19 mouse cellular contexts compared by ENCODE assay signal in the genomic region with DNA sequence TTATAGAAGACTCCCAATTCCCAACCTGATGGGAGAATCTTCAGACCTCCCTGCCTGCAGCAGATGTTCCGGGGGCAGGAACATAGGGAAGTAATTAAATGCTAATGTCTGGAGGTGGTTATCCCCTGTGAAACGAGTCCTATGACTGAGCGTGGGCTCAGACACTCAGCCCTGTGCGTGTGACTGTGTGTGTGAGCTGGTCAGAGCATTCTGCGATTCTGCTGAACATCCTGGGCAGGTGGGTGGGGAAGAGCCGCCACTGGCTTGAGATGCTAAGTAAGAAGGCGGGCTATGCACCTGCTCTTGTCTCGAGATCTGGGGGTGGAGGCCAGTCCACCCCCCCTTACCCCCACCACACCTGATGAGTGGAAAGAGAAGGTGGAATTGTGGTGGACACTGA. TPM values are rescaled to one million over a fixed set of nuclear protein-coding genes. Genes with fewer than 3 reads are reported as not detected.
DNase-seq lines count a peak whose midpoint lies in the region; ATAC-seq and TF ChIP-seq lines count a peak whose summit lies in the region.
"Had no signal": no experiment of that assay in that cellular context is flagged by ENCODE, and none has a peak within 500 bp of the region (broad histone marks: within the 10 kb centered on the region; RNA-seq: fewer than 3 reads in every experiment).

No protein-coding gene starts in this region.

- ATAC-seq in kidney, embryonic 16.5 days (ENCODE audit: low FRiP score, low TSS enrichment): no peak
- ATAC-seq in monocyte, adult 5-6 weeks (replicated peaks; ENCODE audit: insufficient number of reproducible peaks, low FRiP score, low TSS enrichment, poor library complexity, severe bottlenecking): no peak
- ATAC-seq: forebrain, embryonic 15.5 days had no signal

- no peak overlapping the region for H3K4me3 ChIP-seq in kidney, embryonic 16.5 days (ENCODE audit: low read length)
- no peak overlapping the region for H3K4me3 ChIP-seq in gastrocnemius, adult 2 months
- H3K4me3 ChIP-seq: embryonic facial prominence, embryonic 13.5 days; forebrain, embryonic 15.5 days; heart, adult 2 months; hindbrain, embryonic 15.5 days; limb, embryonic 10.5 days; neural tube, embryonic 12.5 days; stomach, embryonic 15.5 days had no signal

- peaks cover 5% of the 10 kb centered on the region; the same call in 1 of the 2 replicates for H3K9me3 ChIP-seq in kidney, embryonic 16.5 days (ENCODE audit: low read length)
- H3K9me3 ChIP-seq: embryonic facial prominence, embryonic 13.5 days; forebrain, embryonic 15.5 days; hindbrain, embryonic 15.5 days; limb, embryonic 10.5 days; neural tube, embryonic 12.5 days; stomach, embryonic 15.5 days had no signal

- DNase-seq in kidney, adult 11 months: no peak
- DNase-seq in testis, postnatal 10 days (ENCODE audit: low spot score): peak; percentile 40
- no peak for DNase-seq in testis, postnatal 14 days (ENCODE audit: low spot score)
- peak; percentile 57 to 92 for DNase-seq in left cerebral cortex, postnatal 25 days (ENCODE audit: low spot score in 2 of 2)
- DNase-seq in gastrocnemius, adult 2 months: no peak
- DNase-seq in kidney, postnatal 14 days: no peak
- DNase-seq: midbrain, embryonic 14.5 days; thymus, postnatal 4 days had no signal

- no peak for TF ChIP-seq CTCF in gastrocnemius, adult 2 months (IDR thresholded peaks at IDR 0.05)

- H3K4me1 ChIP-seq in kidney, embryonic 16.5 days (ENCODE audit: insufficient read depth, low read length): 0 out of 2 replicates have a peak, but pooled peaks cover 3% of the 10 kb centered on the region
- H3K4me1 ChIP-seq: embryonic facial prominence, embryonic 13.5 days; neural tube, embryonic 12.5 days; stomach, embryonic 15.5 days had no signal

- no peak overlapping the region for H3K27ac ChIP-seq in kidney, embryonic 16.5 days (ENCODE audit: low read length)
- H3K27ac ChIP-seq in gastrocnemius, adult 2 months: no peak overlapping the region
- H3K27ac ChIP-seq: embryonic facial prominence, embryonic 13.5 days; heart, adult 2 months; hindbrain, embryonic 15.5 days; limb, embryonic 10.5 days; liver, embryonic 14.5 days; neural tube, embryonic 12.5 days; stomach, embryonic 15.5 days had no signal

- H3K36me3 ChIP-seq in kidney, embryonic 16.5 days (ENCODE audit: insufficient read depth, low read length): no peaks in the 10 kb centered on the region
- H3K36me3 ChIP-seq: embryonic facial prominence, embryonic 13.5 days; forebrain, embryonic 15.5 days; hindbrain, embryonic 15.5 days; limb, embryonic 10.5 days; neural tube, embryonic 12.5 days; stomach, embryonic 15.5 days had no signal

- no peak overlapping the region for H3K4me2 ChIP-seq in kidney, embryonic 16.5 days (replicated peaks; ENCODE audit: low read depth, low read length)
- H3K4me2 ChIP-seq: embryonic facial prominence, embryonic 13.5 days; forebrain, embryonic 15.5 days; hindbrain, embryonic 15.5 days; neural tube, embryonic 12.5 days; stomach, embryonic 15.5 days had no signal

- WGBS in kidney, embryonic 16.5 days: 71% methylated on average over 8 of the region's 8 CpGs

- no peaks in the 10 kb centered on the region for H3K27me3 ChIP-seq in kidney, embryonic 16.5 days (ENCODE audit: insufficient read depth, low read length)
- H3K27me3 ChIP-seq: CH12.LX; embryonic facial prominence, embryonic 13.5 days; forebrain, embryonic 15.5 days; hindbrain, embryonic 15.5 days; neural tube, embryonic 12.5 days; stomach, embryonic 15.5 days had no signal

- 0 out of 2 replicates have a peak overlapping the region, but pooled peaks have one; percentile 2 for H3K9ac ChIP-seq in kidney, embryonic 16.5 days (replicated peaks; ENCODE audit: low read length)
- H3K9ac ChIP-seq: embryonic facial prominence, embryonic 13.5 days; forebrain, embryonic 15.5 days; hindbrain, embryonic 15.5 days; liver, embryonic 14.5 days; neural tube, embryonic 12.5 days; stomach, embryonic 15.5 days had no signal

- intact Hi-C loops in left cerebral cortex, postnatal 25 days (cut with DNase I): loop anchor here (1.0 to 2.0 kb wide), 3 partner anchors 18 to 48 kb away; no protein-coding TSS in a partner anchor
- intact Hi-C loops in gastrocnemius, adult 2 months (cut with DNase I): no loop called here

RNA-seq across cellular contexts. Expression of gene Scd4, which starts 0.6 kb away (rescaled TPM):
- polyA plus RNA-seq in kidney, embryonic 16.5 days (2015; fragmentation: Nextera tagmentation; extraction: Ambion mirVana): 0.12 and 0.17 TPM in 2 replicates
- 1 to 10 TPM; 2.2 to 2.3 TPM for total RNA-seq in left cerebral cortex, postnatal 25 days (2021)
- total RNA-seq in gastrocnemius, adult 2 months (2021): under 1 TPM in 1 of 2 experiments, not detected in 1; 0.13 TPM
- 1.7 TPM in 1 of 3 replicates, not detected in the others for total RNA-seq in monocyte, adult 5-6 weeks (2017)
- total RNA-seq: CH12.LX had no signal

RNA-seq across cellular contexts. Expression of gene Scd2, which starts 38.9 kb away (rescaled TPM):
- polyA plus RNA-seq in kidney, embryonic 16.5 days (2015; fragmentation: Nextera tagmentation; extraction: Ambion mirVana): 178 and 193 TPM in 2 replicates
- 100 to 1,000 TPM; 585 to 640 TPM for total RNA-seq in left cerebral cortex, postnatal 25 days (2021)
- total RNA-seq in gastrocnemius, adult 2 months (2021): 1 to 10 TPM; 7.4 to 9.1 TPM
- total RNA-seq in monocyte, adult 5-6 weeks (2017): 38.6 to 52.6 TPM (median 50.7 TPM) in 3 replicates

Comparison
In these comparisons a context has a peak if more than half of its experiments do, and no peak if none do; other contexts are left out.
1. DNase-seq: peak in testis, postnatal 10 days (single experiment) and left cerebral cortex, postnatal 25 days (2 of 2); none in kidney, adult 11 months (single experiment), testis, postnatal 14 days (single experiment), gastrocnemius, adult 2 months (single experiment) and kidney, postnatal 14 days (single experiment).
2. RNA of gene Scd2, which starts 38.9 kb away (total RNA-seq): 585 to 640 TPM in left cerebral cortex, postnatal 25 days; 38.6 to 52.6 TPM in monocyte, adult 5-6 weeks and 7.4 to 9.1 TPM in gastrocnemius, adult 2 months; every median in the first group is over 10 times any median in the second.